Mouse (Mus musculus) hindbrain, embryonic 10.5 days (tissue): ENCODE measurements around the gene Vars. TPM values are rescaled to one million over a fixed set of nuclear protein-coding genes. Genes with fewer than 3 reads are reported as not detected.
A peak's percentile ranks its signal among the peaks of the same experiment; 100 is the strongest.
"Not testable (repeated sequence)": the region's sequence is repeated elsewhere in the genome, so short reads cannot be mapped to it uniquely, and the experiment has no call there.

Source experiments
- DNase-seq: peaks from one replicate; pipeline ENCODE4 v3.0.0-alpha.2; 2017; ENCODE audit warnings: low spot score
- H3K27ac ChIP-seq: fragments of 300-500 bp; sonication (generic); 2 replicates; pipeline ENCODE4 v1.5.1; 2016; ENCODE audit warnings: mild to moderate bottlenecking, moderate library complexity
- H3K27me3 ChIP-seq: fragments of 300-500 bp; sonication (generic); 2 replicates; pipeline ENCODE4 v1.6.1; 2016; ENCODE audit warnings: mild to moderate bottlenecking; ENCODE audit not compliant: poor library complexity, insufficient read depth, severe bottlenecking
- H3K36me3 ChIP-seq: fragments of 300-500 bp; sonication (generic); 2 replicates; pipeline ENCODE4 v1.6.1; 2016; ENCODE audit warnings: mild to moderate bottlenecking, moderate library complexity
- H3K4me1 ChIP-seq: fragments of 300-500 bp; sonication (generic); replicated peaks from 2 replicates; pipeline ENCODE4 v1.6.1; 2016; ENCODE audit warnings: mild to moderate bottlenecking
- H3K4me3 ChIP-seq: fragments of 300-500 bp; sonication (generic); 2 replicates; pipeline ENCODE4 v1.5.1; 2016; ENCODE audit warnings: mild to moderate bottlenecking, moderate library complexity
- H3K9me3 ChIP-seq: fragments of 300-500 bp; sonication (generic); 2 replicates; pipeline ENCODE4 v1.6.1; 2016; ENCODE audit warnings: mild to moderate bottlenecking, moderate library complexity
- WGBS: fragments of 180-500 bp; shearing (Covaris S2); methylation state at CpG from one replicate; pipeline ENCODE4 v1.1.7; 2016; 5-methylcytosine and 5-hydroxymethylcytosine counted together
- polyA plus RNA-seq: library from polyadenylated mRNA; unstranded; fragments of >200 nt; fragmentation: Nextera tagmentation; extraction: Ambion mirVana; gene quantifications from 2 replicates; pipeline ENCODE4 v1.2.1, GENCODE M21; 2016

The Vars gene
- polyA plus RNA-seq, 1 experiment from 2014 or later, result 176 TPM

DNA sequence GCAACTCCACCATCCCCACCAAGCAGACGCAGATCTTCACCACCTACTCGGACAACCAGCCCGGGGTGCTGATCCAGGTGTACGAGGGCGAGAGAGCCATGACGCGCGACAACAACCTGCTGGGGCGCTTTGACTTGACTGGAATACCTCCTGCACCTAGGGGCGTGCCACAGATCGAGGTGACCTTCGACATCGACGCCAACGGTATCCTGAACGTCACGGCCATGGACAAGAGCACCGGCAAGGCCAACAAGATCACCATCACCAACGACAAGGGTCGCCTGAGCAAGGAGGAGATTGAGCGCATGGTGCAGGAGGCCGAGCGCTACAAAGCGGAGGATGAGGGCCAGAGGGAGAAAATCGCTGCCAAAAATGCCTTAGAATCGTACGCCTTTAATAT lies 22.5 kb upstream of the Vars start:
- peaks cover 8% of the 10 kb centered on the region for H3K27me3 ChIP-seq
- H3K9me3 ChIP-seq, result no peaks in the 10 kb centered on the region
- no peak overlapping the region for H3K4me3 ChIP-seq
- no peak for DNase-seq
- WGBS, result 87% methylated on average over 27 of the region's 27 CpGs
- no peak overlapping the region for H3K27ac ChIP-seq
- peaks cover 13% of the 10 kb centered on the region for H3K4me1 ChIP-seq
- peaks cover 14% of the 10 kb centered on the region for H3K36me3 ChIP-seq

DNA sequence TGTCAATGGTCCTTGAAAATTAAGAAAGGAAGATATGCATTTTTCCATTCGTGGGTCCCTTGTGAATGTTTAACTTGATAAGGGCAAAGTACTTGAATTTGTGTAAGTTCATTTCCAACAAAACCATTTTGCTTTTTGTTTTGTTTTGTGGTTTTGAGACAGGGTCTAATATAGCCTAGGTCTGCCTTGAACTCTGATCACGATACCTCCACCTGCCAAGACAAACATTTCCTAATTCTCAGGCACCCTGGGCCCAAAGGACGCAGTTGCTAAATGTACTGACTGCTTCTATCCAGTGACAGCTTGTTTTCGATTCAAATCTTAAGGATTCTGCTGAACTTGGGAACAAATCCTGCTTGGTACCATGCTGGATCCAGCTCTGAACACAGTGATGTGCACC lies 21.2 kb upstream of the Vars start:
- Histone ChIP-seq H3K4me1 (peaks cover 13% of the 10 kb centered on the region), H3K4me3 (no peak overlapping the region), H3K27me3 (no peaks in the 10 kb centered on the region), H3K9me3 (no peaks in the 10 kb centered on the region), H3K27ac (no peak overlapping the region), H3K36me3 (peaks cover 20% of the 10 kb centered on the region)
- WGBS, result 90% methylated on average over 4 of the region's 4 CpGs
- no peak for DNase-seq

DNA sequence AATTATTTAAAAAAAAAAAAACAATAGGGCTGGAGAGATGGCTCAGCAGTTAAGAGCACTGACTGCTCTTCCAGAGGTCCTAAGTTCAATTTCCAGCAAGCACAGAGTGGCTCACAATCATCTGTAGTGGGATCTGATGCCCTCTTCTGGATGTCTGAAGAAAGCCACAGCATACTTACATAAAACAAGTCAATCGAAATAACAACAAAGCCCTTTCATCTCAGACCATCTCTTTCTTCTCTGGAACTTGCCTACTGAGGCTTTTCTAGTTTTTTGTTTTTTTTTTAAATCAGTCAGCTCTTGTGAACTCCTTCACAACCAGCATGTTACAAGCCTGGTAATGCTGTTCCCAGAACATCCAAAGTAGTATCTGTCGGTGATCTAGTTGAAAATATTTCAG lies 20.1 kb upstream of the Vars start:
- Histone ChIP-seq H3K27ac (peak overlapping the region; percentile 100), H3K4me3 (peak overlapping the region; percentile 95), H3K9me3 (no peaks in the 10 kb centered on the region), H3K27me3 (no peaks in the 10 kb centered on the region), H3K4me1 (peaks cover 13% of the 10 kb centered on the region), H3K36me3 (peaks cover 30% of the 10 kb centered on the region)
- WGBS, result 23% methylated on average over 2 of the region's 2 CpGs
- peak; percentile 25 for DNase-seq

DNA sequence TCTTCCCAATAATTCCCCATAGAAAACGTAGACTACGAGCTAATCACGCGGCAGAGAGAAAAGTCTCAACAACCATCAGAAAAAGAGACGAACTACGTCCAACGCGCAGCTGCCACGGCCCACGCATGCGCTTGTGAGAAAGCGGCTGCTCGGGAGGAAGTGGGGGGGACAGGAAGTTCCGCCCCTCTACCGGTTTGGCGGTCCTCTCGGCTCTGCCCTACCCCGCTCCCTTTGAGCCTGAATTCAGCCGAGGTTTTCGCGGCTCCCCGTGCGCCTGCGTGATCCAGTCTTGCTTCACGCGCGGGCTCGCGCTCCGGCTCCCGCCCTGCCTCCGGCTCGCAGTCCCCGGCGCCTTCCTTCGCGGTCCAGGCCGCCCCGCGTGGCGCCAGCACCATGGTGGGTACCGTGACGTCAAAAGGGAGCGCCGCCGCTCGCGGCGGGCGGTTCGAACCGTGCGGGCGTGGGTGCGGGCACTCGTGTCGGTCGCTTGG lies 19.1 kb upstream of the Vars start, which contains the start of gene Lsm2:
Gene Lsm2, plus strand, starts transcription at position 173 of the 491 bp plus-strand sequence.
- H3K4me3 ChIP-seq, result peak within 1 kb of the TSS; percentile 95
- peaks cover 13% of the 10 kb centered on the region for H3K4me1 ChIP-seq
- H3K27me3 ChIP-seq, result no peaks in the 10 kb centered on the region
- H3K36me3 ChIP-seq, result peaks cover 40% of the 10 kb centered on the region
- H3K9me3 ChIP-seq, result no peaks in the 10 kb centered on the region
- H3K27ac ChIP-seq, result peak within 1 kb of the TSS; percentile 100
- peak; percentile 92 for DNase-seq
- under 1% methylated on average over 58 of the region's 58 CpGs for WGBS

DNA sequence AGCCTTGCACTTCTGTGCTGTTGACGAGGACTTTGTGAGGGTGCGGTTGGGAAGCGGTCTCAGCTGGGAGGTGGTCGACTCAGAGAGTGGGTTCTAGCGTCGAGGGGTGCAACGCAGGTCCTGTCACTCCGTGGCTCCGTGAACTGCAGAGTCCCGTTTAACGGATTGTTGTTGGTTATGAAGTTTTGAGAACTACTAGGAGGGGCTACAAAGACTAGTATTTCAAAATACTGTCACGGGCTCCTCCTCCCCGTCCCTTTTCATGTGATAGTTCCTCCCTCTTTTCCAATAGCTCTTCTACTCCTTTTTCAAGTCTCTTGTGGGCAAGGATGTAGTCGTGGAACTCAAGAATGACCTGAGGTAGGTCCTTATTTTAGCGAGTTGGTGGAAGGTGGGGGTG lies 18.5 kb upstream of the Vars start:
- peak overlapping the region; percentile 100 for H3K27ac ChIP-seq
- H3K27me3 ChIP-seq, result no peaks in the 10 kb centered on the region
- peak overlapping the region; percentile 95 for H3K4me3 ChIP-seq
- DNase-seq, result no peak
- H3K9me3 ChIP-seq, result no peaks in the 10 kb centered on the region
- peaks cover 13% of the 10 kb centered on the region for H3K4me1 ChIP-seq
- H3K36me3 ChIP-seq, result peaks cover 40% of the 10 kb centered on the region
- under 1% methylated on average over 15 of the region's 15 CpGs for WGBS

DNA sequence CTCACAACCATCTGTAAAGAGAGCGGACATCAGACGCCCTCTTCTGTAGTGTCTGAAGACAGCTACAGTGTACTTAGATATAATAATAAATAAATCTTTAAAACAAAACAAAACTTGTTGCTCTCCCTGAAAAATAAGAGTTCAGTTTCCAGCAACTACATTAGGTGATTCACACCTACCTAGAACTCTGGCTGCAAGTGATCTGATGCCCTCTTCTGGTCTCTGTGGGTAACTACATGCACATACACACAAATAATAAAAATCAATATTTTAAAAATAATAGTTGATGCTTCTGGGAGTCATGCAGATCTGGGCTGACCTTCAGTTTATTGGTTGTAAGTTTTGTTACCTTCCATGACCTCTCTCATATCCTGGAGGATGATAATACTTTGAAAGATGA lies 16.6 kb upstream of the Vars start:
- no peaks in the 10 kb centered on the region for H3K27me3 ChIP-seq

DNA sequence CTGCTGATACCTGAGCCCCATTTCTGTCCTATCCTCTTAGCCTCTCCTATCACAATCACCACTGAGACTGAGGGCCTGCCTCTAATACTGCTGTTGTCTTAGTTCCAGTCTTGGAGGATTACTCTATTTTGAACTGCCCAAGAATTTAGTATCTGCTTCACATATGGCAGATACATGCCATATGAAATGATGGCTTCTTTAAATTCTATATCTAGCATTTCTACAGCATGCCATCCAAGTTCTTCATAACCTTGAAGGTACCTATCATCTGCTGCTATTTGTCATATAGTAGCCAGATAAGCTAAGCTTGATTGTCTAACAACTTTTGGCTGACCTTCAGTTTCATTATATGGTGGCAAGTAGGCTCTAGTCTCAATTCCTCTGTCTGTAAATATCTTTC lies 6.0 kb upstream of the Vars start:
- no peak for DNase-seq
- H3K4me1 ChIP-seq, result peaks cover 31% of the 10 kb centered on the region
- H3K27me3 ChIP-seq, result no peaks in the 10 kb centered on the region
- H3K4me3 ChIP-seq, result no peak overlapping the region
- no peak overlapping the region for H3K27ac ChIP-seq
- H3K9me3 ChIP-seq, result no peaks in the 10 kb centered on the region
- peaks cover 77% of the 10 kb centered on the region for H3K36me3 ChIP-seq

More for the DNA sequence above, 16.6 kb upstream of the Vars start:
- no peak for DNase-seq
- H3K9me3 ChIP-seq, result no peaks in the 10 kb centered on the region
- peaks cover 51% of the 10 kb centered on the region for H3K36me3 ChIP-seq
- H3K4me1 ChIP-seq, result peaks cover 13% of the 10 kb centered on the region
- no peak overlapping the region for H3K27ac ChIP-seq
- WGBS, result 80% methylated on average over 2 of the region's 2 CpGs
- no peak overlapping the region for H3K4me3 ChIP-seq

DNA sequence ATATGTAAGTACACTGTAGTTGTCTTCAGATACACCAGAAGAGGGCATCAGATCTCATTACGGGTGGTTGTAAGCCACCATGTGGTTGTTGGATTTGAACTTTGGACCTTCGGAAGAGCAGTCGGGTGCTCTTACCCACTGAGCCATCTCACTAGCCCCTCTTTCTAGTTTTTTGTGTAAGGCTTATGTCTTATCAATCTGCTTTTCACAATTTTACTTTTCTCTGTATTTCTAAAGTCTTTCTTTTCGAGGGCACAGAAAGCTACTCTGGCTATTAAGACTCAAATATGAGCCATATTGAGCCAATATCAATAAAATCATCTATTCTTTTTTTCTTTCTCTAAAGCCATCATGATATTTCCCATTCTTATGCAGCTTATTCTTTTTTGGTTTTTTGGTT lies 5.6 kb upstream of the Vars start:
- Histone ChIP-seq H3K36me3 (peaks cover 74% of the 10 kb centered on the region), H3K4me1 (peaks cover 36% of the 10 kb centered on the region)
- not testable (repeated sequence) for H3K27me3 ChIP-seq, H3K9me3 ChIP-seq, H3K4me3 ChIP-seq, H3K27ac ChIP-seq, DNase-seq
- WGBS, result 93% methylated on average over 4 of the region's 4 CpGs

DNA sequence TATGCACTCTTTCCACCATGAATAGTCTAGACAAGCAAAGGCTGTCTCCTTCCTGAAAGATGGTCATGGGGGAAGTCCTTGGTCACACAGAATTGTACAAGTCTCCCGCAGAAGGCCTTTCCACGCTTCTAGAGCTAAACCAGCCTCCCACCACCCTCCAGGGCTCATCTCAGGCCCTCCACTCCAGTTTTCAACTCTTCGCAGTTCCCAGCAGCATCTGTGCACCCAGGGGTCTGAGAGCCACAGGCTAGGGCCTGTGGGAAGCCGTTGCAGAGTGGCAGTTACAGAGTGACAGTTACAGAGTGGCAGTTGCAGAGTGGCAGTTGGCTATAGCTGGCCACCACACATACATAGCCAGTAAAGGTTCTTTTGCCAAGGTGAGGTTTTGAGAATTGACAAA lies 4.9 kb upstream of the Vars start:
- H3K4me3 ChIP-seq, H3K9me3 ChIP-seq, DNase-seq, H3K27ac ChIP-seq, H3K27me3 ChIP-seq: not testable (repeated sequence)
- WGBS, result 93% methylated on average over 4 of the region's 4 CpGs
- Histone ChIP-seq H3K4me1 (peaks cover 39% of the 10 kb centered on the region), H3K36me3 (peaks cover 66% of the 10 kb centered on the region)

DNA sequence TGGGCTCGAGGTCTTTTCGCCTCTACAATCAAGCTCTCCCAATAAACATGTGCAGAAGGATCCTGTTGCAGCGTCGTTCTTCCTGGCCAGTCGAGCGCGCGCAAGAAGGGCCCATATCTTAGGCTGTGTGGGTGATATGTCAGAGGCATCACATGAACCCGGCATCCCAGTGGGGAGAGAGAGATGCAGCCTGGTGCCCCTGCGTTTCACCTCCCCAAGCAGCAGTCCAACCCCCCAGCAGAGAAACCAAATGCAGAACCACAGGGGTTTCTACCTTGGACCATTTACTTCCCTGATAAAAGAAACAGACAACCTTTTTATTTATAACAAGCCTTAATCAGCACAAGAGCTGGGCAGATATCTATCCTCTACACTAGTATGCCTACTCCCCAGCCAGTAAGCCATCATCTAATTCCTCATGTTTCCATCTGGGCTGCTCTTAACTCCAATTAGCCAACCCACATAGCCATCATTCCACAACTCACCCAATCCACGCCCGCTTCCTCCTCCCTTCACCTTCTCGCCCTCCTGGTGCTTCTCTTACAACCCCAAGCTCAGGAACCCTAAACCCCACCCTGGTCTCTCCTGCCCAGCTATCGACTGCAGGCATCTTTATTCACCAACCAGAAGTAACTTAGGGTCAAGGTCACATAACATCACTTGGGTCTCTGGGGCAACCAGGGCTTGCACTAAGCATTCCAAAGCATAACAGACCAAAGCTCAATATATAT lies 4.2 kb upstream of the Vars start:
- Histone ChIP-seq H3K36me3 (peaks cover 60% of the 10 kb centered on the region), H3K4me3 (peak overlapping the region; percentile 24), H3K27ac (no peak overlapping the region), H3K27me3 (no peaks in the 10 kb centered on the region), H3K4me1 (peaks cover 42% of the 10 kb centered on the region), H3K9me3 (no peaks in the 10 kb centered on the region)
- WGBS, result 92% methylated on average over 14 of the region's 14 CpGs
- no peak for DNase-seq

DNA sequence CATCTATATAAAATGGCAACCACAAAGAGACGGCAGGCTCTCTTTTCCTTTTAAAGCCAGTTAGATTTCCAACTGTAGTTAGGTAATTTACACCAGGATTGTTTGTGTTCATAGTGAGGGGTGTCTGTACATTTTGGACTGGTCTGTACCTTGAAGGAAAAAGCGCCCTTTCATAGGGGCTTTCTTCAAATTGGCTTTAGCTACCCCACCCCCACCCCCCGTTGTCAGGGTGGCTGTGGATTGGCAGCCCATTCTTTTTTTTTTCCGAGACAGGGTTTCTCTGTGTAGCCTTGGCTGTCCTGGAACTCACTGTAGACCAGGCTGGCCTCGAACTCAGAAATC lies 3.7 kb upstream of the Vars start:
- H3K27ac ChIP-seq, result no peak overlapping the region

DNA sequence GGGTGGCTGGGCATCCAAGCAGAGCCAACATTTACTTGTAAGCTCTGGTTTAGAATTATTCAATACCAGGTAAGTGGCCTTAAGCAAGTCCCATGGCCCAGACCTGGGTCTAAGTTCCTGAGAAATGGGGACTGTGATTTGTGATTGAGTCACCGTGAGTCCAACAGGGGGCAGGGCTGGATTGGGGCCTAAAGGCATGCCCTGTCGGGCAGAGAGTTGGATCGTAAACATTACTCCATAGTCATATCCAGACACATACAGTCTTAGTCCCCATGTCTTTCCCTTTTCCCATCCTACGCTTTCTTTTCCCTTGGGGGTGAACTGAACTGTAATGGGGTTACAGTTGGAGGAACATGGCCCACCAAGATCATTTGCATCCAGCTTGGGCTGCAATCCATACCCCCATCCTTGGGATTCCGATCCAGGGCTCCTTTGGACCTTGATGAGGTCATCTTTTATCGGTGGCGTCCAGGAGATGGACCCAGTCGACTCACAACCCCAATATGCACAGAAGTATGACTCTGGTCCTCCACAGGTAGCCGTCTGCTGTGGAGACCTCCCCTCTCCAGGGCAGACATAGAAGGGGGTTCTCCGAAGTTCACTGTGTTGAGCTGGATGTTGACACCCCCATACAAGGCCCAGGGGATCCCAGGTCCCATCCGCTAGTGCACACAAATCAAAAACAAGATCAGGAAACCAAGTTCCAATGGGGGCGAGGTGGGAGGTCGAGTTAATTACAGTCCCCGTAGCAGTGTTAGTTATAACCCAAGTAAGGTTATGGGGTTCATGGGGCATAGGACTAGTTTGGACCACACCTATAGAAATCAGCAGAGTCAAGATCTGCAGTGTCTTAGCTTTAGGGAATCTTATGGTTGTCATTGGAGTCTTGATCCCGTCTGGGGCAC lies 2.0 kb upstream of the Vars start:
- Histone ChIP-seq H3K9me3 (no peaks in the 10 kb centered on the region), H3K4me3 (peak overlapping the region; percentile 89), H3K4me1 (peaks cover 62% of the 10 kb centered on the region), H3K27me3 (no peaks in the 10 kb centered on the region), H3K36me3 (peaks cover 53% of the 10 kb centered on the region), H3K27ac (peak overlapping the region; percentile 90; the same call in 1 of the 2 replicates)
- WGBS, result 96% methylated on average over 15 of the region's 15 CpGs
- DNase-seq, result no peak

More for the DNA sequence above, 3.7 kb upstream of the Vars start:
- DNase-seq, result no peak
- H3K9me3 ChIP-seq, result no peaks in the 10 kb centered on the region
- no peaks in the 10 kb centered on the region for H3K27me3 ChIP-seq
- 89% methylated on average over 5 of the region's 5 CpGs for WGBS
- H3K36me3 ChIP-seq, result peaks cover 55% of the 10 kb centered on the region
- peaks cover 47% of the 10 kb centered on the region for H3K4me1 ChIP-seq
- peak overlapping the region; percentile 24; the same call in 1 of the 2 replicates for H3K4me3 ChIP-seq
